Mouse (Mus musculus): ENCODE results near the gene Krt27.

DNA sequence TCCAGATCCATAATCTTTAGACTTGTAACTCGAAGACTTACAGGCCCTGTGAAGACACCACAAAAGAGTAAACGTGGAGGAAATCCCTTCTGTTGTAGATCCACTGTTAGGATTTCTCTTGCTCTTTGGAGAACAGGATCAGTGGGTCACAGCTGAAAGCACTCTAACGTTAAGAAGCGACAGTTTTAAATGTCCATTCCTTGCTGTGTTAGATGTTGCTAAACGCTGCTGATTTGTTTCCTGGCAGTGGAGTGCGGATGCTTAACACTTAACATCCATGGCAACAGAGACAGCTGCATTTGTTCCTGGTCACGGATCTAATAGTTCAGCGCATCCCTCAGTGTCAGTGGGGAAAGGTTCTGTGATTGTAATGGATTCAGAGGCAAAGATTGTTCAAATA, 34.4 kb downstream of the Krt27 start:
- TF ChIP-seq CTCF (IDR thresholded peaks at IDR 0.05; ENCODE audit: insufficient read depth, low read depth, low read length): no peak
- TF ChIP-seq POLR2A (IDR thresholded peaks at IDR 0.05; ENCODE audit: insufficient read depth, low read depth, low read length): no peak
